Mouse (Mus musculus) liver, embryonic 13.5 days (tissue): ENCODE results near the gene Zmynd8. TPM values are rescaled to one million over a fixed set of nuclear protein-coding genes. Genes with fewer than 3 reads are reported as not detected.

Experiments
- ATAC-seq: fragments of 200-750 bp; cut with Nextera tagmentation; 2 replicates; pipeline ENCODE4 v1.8.0; 2017; ENCODE audit warnings: low read depth, mild to moderate bottlenecking, moderate number of reproducible peaks, moderate library complexity
- DNase-seq: peaks from one replicate; pipeline ENCODE4 v3.0.0; 2022
- H3K27ac ChIP-seq: fragments of 300-500 bp; sonication (generic); 2 replicates; pipeline ENCODE4 v1.5.1; 2015; ENCODE audit warnings: moderate library complexity, mild to moderate bottlenecking, inconsistent platforms
- H3K27me3 ChIP-seq: fragments of 300-500 bp; sonication (generic); 2 replicates; pipeline ENCODE4 v1.6.1; 2015; ENCODE audit warnings: mild to moderate bottlenecking, inconsistent platforms
- H3K36me3 ChIP-seq: fragments of 300-500 bp; sonication (generic); 2 replicates; pipeline ENCODE4 v1.6.1; 2015; ENCODE audit warnings: mild to moderate bottlenecking, inconsistent platforms
- H3K4me1 ChIP-seq: fragments of 300-500 bp; sonication (generic); replicated peaks from 2 replicates; pipeline ENCODE4 v1.6.1; 2015; ENCODE audit warnings: inconsistent platforms
- H3K4me2 ChIP-seq: fragments of 300-500 bp; sonication (generic); 2 replicates; pipeline ENCODE4 v1.6.1; 2015; ENCODE audit warnings: inconsistent platforms, mild to moderate bottlenecking, moderate library complexity
- H3K4me3 ChIP-seq: fragments of 300-500 bp; sonication (generic); replicated peaks from 2 replicates; pipeline ENCODE4 v1.5.1; 2015; ENCODE audit warnings: mild to moderate bottlenecking, inconsistent platforms
- H3K9ac ChIP-seq: fragments of 300-500 bp; sonication (generic); 2 replicates; pipeline ENCODE4 v1.6.1; 2015; ENCODE audit warnings: mild to moderate bottlenecking, inconsistent platforms
- H3K9me3 ChIP-seq: fragments of 300-500 bp; sonication (generic); replicated peaks from 2 replicates; pipeline ENCODE4 v1.6.1; 2016; ENCODE audit warnings: inconsistent platforms
- WGBS: fragments of 180-500 bp; shearing (Covaris S2); methylation state at CpG from one replicate; pipeline ENCODE4 v1.1.7; 2015; ENCODE audit not compliant: insufficient replicate concordance; 5-methylcytosine and 5-hydroxymethylcytosine counted together
- polyA plus RNA-seq: library from polyadenylated mRNA; unstranded; fragments of >200 nt; fragmentation: Nextera tagmentation; extraction: Ambion mirVana; gene quantifications from 2 replicates; pipeline ENCODE4 v1.2.1, GENCODE M21; 2015

The Zmynd8 gene
- polyA plus RNA-seq, 1 experiment from 2014 or later = 26.5 TPM

DNA sequence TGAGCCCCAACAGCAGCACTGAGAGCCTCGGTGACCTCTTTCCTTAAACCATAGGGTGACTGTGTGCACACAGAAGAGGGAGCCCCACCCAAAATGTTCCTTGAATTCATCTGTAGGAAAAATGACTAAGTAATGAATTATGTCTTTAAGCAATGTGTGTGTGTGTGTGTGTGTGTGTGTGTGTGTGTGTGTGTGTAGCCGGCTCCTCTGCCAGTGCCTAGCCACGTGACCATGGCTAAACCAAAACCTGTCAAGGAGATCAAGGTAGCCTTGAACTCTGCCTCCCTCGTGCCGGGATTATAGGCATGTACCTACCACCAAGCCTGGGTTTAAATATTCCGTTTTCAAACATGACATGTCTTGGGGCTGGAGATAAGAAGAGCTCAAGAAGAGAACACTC lies 57.0 kb downstream of the Zmynd8 start:
- H3K36me3 ChIP-seq = peaks cover 100% of the 10 kb centered on the region
- DNase-seq = no peak

GRCm38 (mm10) chr2:165840852-165841251 lies 58.0 kb downstream of the Zmynd8 start:
- H3K4me2 ChIP-seq = no peak overlapping the region
- no peak overlapping the region for H3K27ac ChIP-seq
- DNase-seq = no peak
- H3K4me3 ChIP-seq = no peak overlapping the region
- H3K27me3 ChIP-seq = no peaks in the 10 kb centered on the region
- H3K4me1 ChIP-seq = no peaks in the 10 kb centered on the region
- no peak for ATAC-seq
- no peaks in the 10 kb centered on the region for H3K9me3 ChIP-seq
- peaks cover 99% of the 10 kb centered on the region for H3K36me3 ChIP-seq
- H3K9ac ChIP-seq = no peak overlapping the region
- 92% methylated on average over 7 of the region's 7 CpGs for WGBS

More for the DNA sequence above, 57.0 kb downstream of the Zmynd8 start:
- 74% methylated on average over 6 of the region's 6 CpGs for WGBS
- Histone ChIP-seq H3K27me3 (no peaks in the 10 kb centered on the region), H3K4me3 (no peak overlapping the region), H3K4me2 (no peak overlapping the region), H3K27ac (no peak overlapping the region), H3K9ac (no peak overlapping the region), H3K4me1 (no peaks in the 10 kb centered on the region), H3K9me3 (no peaks in the 10 kb centered on the region)
- ATAC-seq = no peak

GRCm38 (mm10) chr2:165839317-165839652 lies 59.5 kb downstream of the Zmynd8 start:
- H3K4me3 ChIP-seq = no peak overlapping the region
- H3K27ac ChIP-seq = no peak overlapping the region
- H3K9me3 ChIP-seq = no peaks in the 10 kb centered on the region
- peaks cover 99% of the 10 kb centered on the region for H3K36me3 ChIP-seq
- no peak overlapping the region for H3K9ac ChIP-seq
- H3K4me2 ChIP-seq = no peak overlapping the region
- ATAC-seq = no peak
- H3K27me3 ChIP-seq = no peaks in the 10 kb centered on the region
- H3K4me1 ChIP-seq = no peaks in the 10 kb centered on the region
- DNase-seq = no peak
- WGBS = 82% methylated on average over 2 of the region's 2 CpGs

- H3K27ac ChIP-seq = no peak overlapping the region
- no peaks in the 10 kb centered on the region for H3K9me3 ChIP-seq
- 92% methylated on average over 23 of the region's 23 CpGs for WGBS
- DNase-seq (no peak), ATAC-seq (no peak)
- no peaks in the 10 kb centered on the region for H3K4me1 ChIP-seq
- no peaks in the 10 kb centered on the region for H3K27me3 ChIP-seq
- H3K4me3 ChIP-seq = no peak overlapping the region
- H3K4me2 ChIP-seq = no peak overlapping the region
- peaks cover 99% of the 10 kb centered on the region for H3K36me3 ChIP-seq
- H3K9ac ChIP-seq = no peak overlapping the region
Measured at GRCm38 (mm10) chr2:165838606-165839316, 60.1 kb downstream of the Zmynd8 start.

- WGBS = 87% methylated on average over 13 of the region's 13 CpGs
- ATAC-seq = no peak
- H3K36me3 ChIP-seq = peaks cover 99% of the 10 kb centered on the region
Measured at GRCm38 (mm10) chr2:165834601-165835000, 64.2 kb downstream of the Zmynd8 start.

GRCm38 (mm10) chr2:165833468-165833867 lies 65.3 kb downstream of the Zmynd8 start:
- ATAC-seq = no peak
- Histone ChIP-seq H3K36me3 (peaks cover 99% of the 10 kb centered on the region), H3K4me3 (no peak overlapping the region), H3K27me3 (no peaks in the 10 kb centered on the region), H3K4me2 (no peak overlapping the region), H3K9ac (no peak overlapping the region), H3K27ac (no peak overlapping the region), H3K9me3 (no peaks in the 10 kb centered on the region), H3K4me1 (no peaks in the 10 kb centered on the region)
- WGBS = 83% methylated on average over 9 of the region's 9 CpGs
- no peak for DNase-seq

More at GRCm38 (mm10) chr2:165834601-165835000, 64.2 kb downstream of the Zmynd8 start:
- H3K9ac ChIP-seq = no peak overlapping the region
- no peak for DNase-seq
- H3K4me3 ChIP-seq = no peak overlapping the region
- H3K9me3 ChIP-seq = no peaks in the 10 kb centered on the region
- H3K4me2 ChIP-seq = no peak overlapping the region
- H3K27ac ChIP-seq = no peak overlapping the region
- H3K27me3 ChIP-seq = no peaks in the 10 kb centered on the region
- no peaks in the 10 kb centered on the region for H3K4me1 ChIP-seq

GRCm38 (mm10) chr2:165832720-165833119 lies 66.1 kb downstream of the Zmynd8 start:
- DNase-seq = no peak
- no peaks in the 10 kb centered on the region for H3K4me1 ChIP-seq
- no peak overlapping the region for H3K4me2 ChIP-seq
- no peaks in the 10 kb centered on the region for H3K9me3 ChIP-seq
- peaks cover 99% of the 10 kb centered on the region for H3K36me3 ChIP-seq
- 83% methylated on average over 9 of the region's 9 CpGs for WGBS
- no peak overlapping the region for H3K4me3 ChIP-seq
- no peak overlapping the region for H3K9ac ChIP-seq
- no peak for ATAC-seq
- no peak overlapping the region for H3K27ac ChIP-seq
- no peaks in the 10 kb centered on the region for H3K27me3 ChIP-seq

- no peaks in the 10 kb centered on the region for H3K9me3 ChIP-seq
- no peak overlapping the region for H3K4me3 ChIP-seq
- H3K9ac ChIP-seq = no peak overlapping the region
- DNase-seq = no peak
- H3K27me3 ChIP-seq = no peaks in the 10 kb centered on the region
- WGBS = 84% methylated on average over 9 of the region's 9 CpGs
- no peak for ATAC-seq
- peaks cover 98% of the 10 kb centered on the region for H3K36me3 ChIP-seq
- H3K4me1 ChIP-seq = no peaks in the 10 kb centered on the region
- no peak overlapping the region for H3K27ac ChIP-seq
- no peak overlapping the region for H3K4me2 ChIP-seq
Measured at GRCm38 (mm10) chr2:165832295-165832694, 66.5 kb downstream of the Zmynd8 start.

DNA sequence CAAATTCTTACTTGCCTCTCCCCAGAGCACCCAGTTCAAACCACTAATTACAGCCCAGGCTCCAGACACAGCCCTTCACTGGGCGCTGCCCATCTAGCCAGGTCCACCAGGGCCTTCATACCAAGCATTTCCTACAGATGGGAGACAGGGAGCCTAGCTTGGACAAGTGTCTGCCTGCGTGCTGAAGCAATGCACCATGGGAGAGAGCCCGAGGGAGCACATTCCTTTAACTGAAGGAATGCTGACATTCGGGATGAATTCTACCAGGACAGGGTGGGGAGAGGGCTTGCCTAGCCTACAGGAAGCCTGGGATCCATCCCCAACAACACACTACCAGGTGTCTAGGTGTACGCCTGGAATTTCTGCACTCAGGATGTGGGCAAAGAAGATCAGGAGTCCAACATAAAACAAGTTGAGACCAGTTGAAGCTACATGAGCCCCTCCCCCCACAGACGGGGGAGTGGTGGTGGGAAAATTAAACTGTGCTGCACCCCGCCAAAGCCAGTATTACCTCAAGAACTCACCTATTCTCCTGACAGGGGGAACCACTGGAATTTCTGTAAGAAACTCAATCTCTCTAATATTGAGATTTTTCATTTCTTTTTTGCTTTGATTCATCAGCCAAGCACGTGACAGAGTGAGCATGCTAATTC lies 67.1 kb downstream of the Zmynd8 start:
- H3K4me1 ChIP-seq = no peaks in the 10 kb centered on the region
- peaks cover 98% of the 10 kb centered on the region for H3K36me3 ChIP-seq
- no peak for DNase-seq
- no peak overlapping the region for H3K4me3 ChIP-seq
- 83% methylated on average over 8 of the region's 8 CpGs for WGBS
- no peak for ATAC-seq
- H3K27me3 ChIP-seq = no peaks in the 10 kb centered on the region
- no peak overlapping the region for H3K27ac ChIP-seq
- H3K9me3 ChIP-seq = no peaks in the 10 kb centered on the region
- H3K9ac ChIP-seq = no peak overlapping the region
- H3K4me2 ChIP-seq = no peak overlapping the region

- Histone ChIP-seq H3K9ac (no peak overlapping the region), H3K27me3 (no peaks in the 10 kb centered on the region), H3K4me3 (no peak overlapping the region), H3K27ac (no peak overlapping the region), H3K9me3 (no peaks in the 10 kb centered on the region), H3K4me1 (no peaks in the 10 kb centered on the region), H3K36me3 (peaks cover 99% of the 10 kb centered on the region), H3K4me2 (no peak overlapping the region)
- DNase-seq (no peak), ATAC-seq (no peak)
- 84% methylated on average over 12 of the region's 12 CpGs for WGBS
Measured at GRCm38 (mm10) chr2:165828770-165829169, 70.0 kb downstream of the Zmynd8 start.

- Histone ChIP-seq H3K9ac (no peak overlapping the region), H3K4me2 (no peak overlapping the region), H3K9me3 (no peaks in the 10 kb centered on the region), H3K27ac (no peak overlapping the region), H3K4me1 (no peaks in the 10 kb centered on the region), H3K27me3 (no peaks in the 10 kb centered on the region), H3K4me3 (no peak overlapping the region), H3K36me3 (peaks cover 99% of the 10 kb centered on the region)
- ATAC-seq = peak; percentile 35; the same call in 1 of the 2 replicates
- 78% methylated on average over 10 of the region's 10 CpGs for WGBS
- DNase-seq = no peak
Measured at GRCm38 (mm10) chr2:165825964-165826712, 72.7 kb downstream of the Zmynd8 start.
